Mouse (Mus musculus) myocyte (in vitro differentiated cells): Measurements from ENCODE around the gene Itprid1. TPM values are rescaled to one million over a fixed set of nuclear protein-coding genes. Genes with fewer than 3 reads are reported as not detected.

Experiments
- H3K27me3 ChIP-seq: one replicate; pipeline ENCODE4 v1.6.1; 2011; ENCODE audit not compliant: control insufficient read depth, insufficient read depth, insufficient read length
- H3K36me3 ChIP-seq: one replicate; pipeline ENCODE4 v1.6.1; 2011; ENCODE audit not compliant: control insufficient read depth, insufficient read depth
- H3K4me2 ChIP-seq: one replicate; pipeline ENCODE4 v1.6.1; 2011; ENCODE audit warnings: low read depth, control low read depth
- H3K4me3 ChIP-seq: one replicate; pipeline ENCODE4 v1.5.1; 2011; ENCODE audit warnings: mild to moderate bottlenecking, control low read depth, moderate library complexity
- H3K79me2 ChIP-seq: one replicate; pipeline ENCODE4 v1.6.1; 2011; ENCODE audit not compliant: control insufficient read depth, insufficient read depth
- H3ac ChIP-seq: one replicate; pipeline ENCODE4 v1.6.1; 2011; ENCODE audit not compliant: control insufficient read depth, insufficient read length
- CEBPB ChIP-seq: IDR thresholded peaks from 2 replicates; pipeline ENCODE4 v1.6.1; 2011; ENCODE audit warnings: mild to moderate bottlenecking, moderate library complexity; ENCODE audit not compliant: poor library complexity, insufficient read depth, severe bottlenecking
- E2F4 ChIP-seq: IDR thresholded peaks from one replicate; pipeline ENCODE4 v1.6.1; 2011; ENCODE audit warnings: mild to moderate bottlenecking, control low read depth, moderate library complexity; ENCODE audit not compliant: insufficient read depth
- MAX ChIP-seq: IDR thresholded peaks from one replicate; pipeline ENCODE4 v1.6.1; 2011; ENCODE audit warnings: low read depth, mild to moderate bottlenecking, control low read depth
- MYOD1 ChIP-seq, 3 experiments: IDR thresholded peaks; one replicate each; pipeline ENCODE4 v1.6.1; 2011; ENCODE audit warnings: control low read depth in 2 of 3, low read depth in 2 of 3, mild to moderate bottlenecking in 2 of 3, moderate library complexity in 1 of 3; ENCODE audit not compliant: insufficient read length in 2 of 3, control insufficient read depth in 1 of 3
- MYOG ChIP-seq, 3 experiments: IDR thresholded peaks; one replicate each; pipeline ENCODE4 v1.6.1; 2011; ENCODE audit warnings: control low read depth in 2 of 3, low read depth in 2 of 3, mild to moderate bottlenecking in 2 of 3; ENCODE audit not compliant: insufficient read length in 2 of 3, control insufficient read depth in 1 of 3, insufficient read depth in 1 of 3
- POLR2A ChIP-seq: IDR thresholded peaks from one replicate; pipeline ENCODE4 v1.6.1; 2011; ENCODE audit warnings: low read depth, mild to moderate bottlenecking, control low read depth, moderate library complexity; ENCODE audit not compliant: insufficient read length
- POLR2AphosphoS2 ChIP-seq: IDR thresholded peaks from one replicate; pipeline ENCODE4 v1.6.1; 2011; ENCODE audit warnings: low read depth, control low read depth; ENCODE audit not compliant: insufficient read length
- REST ChIP-seq: IDR thresholded peaks from one replicate; pipeline ENCODE4 v1.6.1; 2011; ENCODE audit warnings: mild to moderate bottlenecking, control low read depth, moderate library complexity; ENCODE audit not compliant: insufficient read depth, insufficient read length
- SRF ChIP-seq: IDR thresholded peaks from one replicate; pipeline ENCODE4 v1.6.1; 2011; ENCODE audit warnings: low read depth; ENCODE audit not compliant: control insufficient read depth, insufficient read length
- TCF12 ChIP-seq: IDR thresholded peaks from one replicate; pipeline ENCODE4 v1.6.1; 2011; ENCODE audit warnings: mild to moderate bottlenecking, control low read depth; ENCODE audit not compliant: poor library complexity, insufficient read depth, severe bottlenecking
- TCF3 ChIP-seq: IDR thresholded peaks from one replicate; pipeline ENCODE4 v1.6.1; 2011; ENCODE audit warnings: low read depth, control low read depth; ENCODE audit not compliant: insufficient read length
- USF1 ChIP-seq: IDR thresholded peaks from one replicate; pipeline ENCODE4 v1.6.1; 2011; ENCODE audit warnings: low read depth, mild to moderate bottlenecking, control low read depth, moderate library complexity
- polyA plus RNA-seq: library from polyadenylated mRNA; unstranded; fragments of >200 nt; fragmentation: generic; extraction: Trizol; gene quantifications from one replicate; pipeline ENCODE4 v1.2.1, GENCODE M21; 2012; ENCODE audit warnings: missing spikeins

The Itprid1 gene
- polyA plus RNA-seq, 1 experiment = not detected

GRCm38 (mm10) chr6:55919206-55919605 lies 82.5 kb downstream of the Itprid1 start:
- Histone ChIP-seq H3K79me2 (no peaks in the 10 kb centered on the region), H3K4me3 (no peak overlapping the region), H3ac (no peak overlapping the region), H3K4me2 (no peak overlapping the region), H3K36me3 (no peaks in the 10 kb centered on the region), H3K27me3 (no peaks in the 10 kb centered on the region)
- TF ChIP-seq TCF12 (no peak), TCF3 (no peak)

- H3K79me2 ChIP-seq = no peaks in the 10 kb centered on the region
- H3K36me3 ChIP-seq = no peaks in the 10 kb centered on the region
- H3K27me3 ChIP-seq = no peaks in the 10 kb centered on the region
- H3K4me3 ChIP-seq = no peak overlapping the region
- TF ChIP-seq USF1 (no peak), TCF3 (no peak), MAX (no peak), REST (no peak), TCF12 (no peak), MYOD1 (IDR thresholded peaks at IDR 0.05; ENCODE audit: control insufficient read depth in 1 of 3, insufficient read length in 2 of 3, low read depth in 2 of 3) (no peak)
- no peak overlapping the region for H3K4me2 ChIP-seq
- H3ac ChIP-seq = no peak overlapping the region
Measured at GRCm38 (mm10) chr6:55920282-55920720, 83.6 kb downstream of the Itprid1 start.

GRCm38 (mm10) chr6:55920866-55921630 lies 84.4 kb downstream of the Itprid1 start:
- TF ChIP-seq USF1 (no peak), MYOG (IDR thresholded peaks at IDR 0.05; ENCODE audit: control insufficient read depth in 1 of 3, insufficient read depth in 1 of 3, insufficient read length in 2 of 3, low read depth in 2 of 3) (no peak), MAX (no peak), MYOD1 (IDR thresholded peaks at IDR 0.05; ENCODE audit: control insufficient read depth in 1 of 3, insufficient read length in 2 of 3, low read depth in 2 of 3) (no peak), POLR2AphosphoS2 (no peak), TCF12 (no peak), POLR2A (no peak), SRF (no peak), REST (no peak), CEBPB (no peak), E2F4 (no peak), TCF3 (no peak)
- Histone ChIP-seq H3K36me3 (no peaks in the 10 kb centered on the region), H3K4me3 (no peak overlapping the region), H3K4me2 (no peak overlapping the region), H3K27me3 (no peaks in the 10 kb centered on the region), H3ac (no peak overlapping the region), H3K79me2 (no peaks in the 10 kb centered on the region)

DNA sequence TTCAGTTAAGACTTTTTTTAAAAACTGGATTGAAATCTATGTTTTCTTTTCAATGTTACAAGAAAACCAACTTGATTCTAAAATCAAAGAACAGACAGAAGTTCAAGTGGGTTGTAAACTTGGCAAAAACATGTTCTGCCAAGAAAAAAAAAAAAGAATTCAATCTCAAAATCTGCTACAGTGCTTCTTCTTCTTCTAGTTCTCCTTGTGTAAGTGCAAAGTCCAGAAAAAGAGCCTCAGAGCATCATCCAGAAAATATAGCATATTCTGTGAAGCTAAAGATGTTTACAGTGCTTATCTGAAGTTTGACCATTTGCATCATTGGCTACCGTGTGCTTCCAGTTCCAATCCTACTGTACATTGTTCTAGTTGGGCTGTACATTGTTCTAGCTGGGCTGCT lies 108.0 kb downstream of the Itprid1 start:
- Histone ChIP-seq H3ac (no peak overlapping the region), H3K36me3 (no peaks in the 10 kb centered on the region), H3K79me2 (no peaks in the 10 kb centered on the region), H3K27me3 (no peaks in the 10 kb centered on the region), H3K4me2 (no peak overlapping the region), H3K4me3 (no peak overlapping the region)
- TF ChIP-seq CEBPB (no peak), MAX (no peak), POLR2A (no peak), E2F4 (no peak), MYOD1 (IDR thresholded peaks at IDR 0.05; ENCODE audit: control insufficient read depth in 1 of 3, insufficient read length in 2 of 3, low read depth in 2 of 3) (no peak), TCF3 (no peak), MYOG (IDR thresholded peaks at IDR 0.05; ENCODE audit: control insufficient read depth in 1 of 3, insufficient read depth in 1 of 3, insufficient read length in 2 of 3, low read depth in 2 of 3) (no peak)

DNA sequence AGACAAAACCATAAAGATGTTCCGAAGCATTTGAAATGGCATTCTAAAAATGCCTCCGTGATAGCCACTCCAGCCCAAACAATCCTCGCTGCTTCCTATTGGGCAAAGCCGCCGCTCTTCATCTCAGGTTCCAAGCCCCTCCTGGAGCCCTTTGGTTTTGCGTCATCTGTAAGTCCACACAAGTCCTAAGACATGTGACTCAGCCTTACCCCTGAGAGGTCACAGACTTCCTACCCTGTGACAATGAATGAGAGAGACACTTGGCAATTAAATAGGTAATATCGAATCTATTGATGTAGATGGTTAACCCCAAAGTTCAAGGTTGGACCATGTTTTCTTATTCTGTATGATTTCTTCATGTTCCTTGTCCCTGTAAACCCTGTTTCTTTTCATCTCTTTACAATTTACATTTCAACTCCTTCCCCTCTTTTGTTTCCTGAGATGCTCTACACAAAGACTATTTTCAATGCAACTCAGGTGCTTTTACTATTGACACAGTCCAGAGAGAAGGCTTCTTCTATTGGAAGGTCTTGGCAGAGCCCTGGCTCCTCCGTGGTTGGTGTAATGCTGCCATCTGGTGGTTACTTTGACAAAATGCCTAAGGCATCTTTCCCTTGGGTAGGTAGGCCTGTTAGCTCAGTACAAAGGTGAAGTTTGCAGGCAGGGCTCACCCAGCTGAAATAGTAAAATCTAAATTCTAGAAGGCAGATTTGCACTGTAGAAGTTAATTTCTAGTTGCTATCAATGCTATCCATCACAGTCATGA lies 113.8 kb downstream of the Itprid1 start:
- H3K36me3 ChIP-seq = no peaks in the 10 kb centered on the region
- H3K27me3 ChIP-seq = no peaks in the 10 kb centered on the region
- no peak overlapping the region for H3K4me3 ChIP-seq
- H3K4me2 ChIP-seq = no peak overlapping the region
- no peak overlapping the region for H3ac ChIP-seq
- H3K79me2 ChIP-seq = no peaks in the 10 kb centered on the region
- TF ChIP-seq MAX (no peak), POLR2AphosphoS2 (no peak), MYOD1 (IDR thresholded peaks at IDR 0.05; ENCODE audit: control insufficient read depth in 1 of 3, insufficient read length in 2 of 3, low read depth in 2 of 3) (no peak), SRF (no peak), POLR2A (no peak), MYOG (IDR thresholded peaks at IDR 0.05; ENCODE audit: control insufficient read depth in 1 of 3, insufficient read depth in 1 of 3, insufficient read length in 2 of 3, low read depth in 2 of 3) (no peak), REST (no peak), CEBPB (no peak), TCF12 (no peak), TCF3 (no peak), USF1 (no peak), E2F4 (no peak)
